Mouse (Mus musculus) cerebellum, adult 18-20 months (tissue): ENCODE data around the gene Cdk1.

Source experiments
- DNase-seq, 2 experiments: peaks; one replicate each; pipeline ENCODE4 v3.0.0; 2021

Gene Cdk1

DNA sequence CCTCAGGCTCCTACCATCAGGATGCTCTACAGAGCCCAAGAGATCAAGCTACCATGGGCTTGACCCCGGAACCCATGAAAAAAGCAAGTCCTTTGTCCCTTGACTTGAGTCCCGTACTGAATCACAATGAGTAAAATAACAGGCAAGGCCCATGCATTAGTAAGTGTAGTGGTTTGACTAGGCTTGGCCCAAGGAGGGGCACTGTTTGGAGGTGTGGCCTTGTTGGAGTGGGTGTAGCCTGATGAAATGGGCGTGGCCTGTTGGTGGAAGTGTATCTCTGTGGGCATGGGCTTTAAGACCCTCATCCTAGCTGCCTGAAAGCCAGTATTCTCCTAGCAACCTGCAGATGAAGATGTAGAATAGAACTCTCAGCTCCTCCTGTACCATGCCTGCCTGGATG is 47.9 kb downstream of the Cdk1 start:
- DNase-seq = no peak

DNA sequence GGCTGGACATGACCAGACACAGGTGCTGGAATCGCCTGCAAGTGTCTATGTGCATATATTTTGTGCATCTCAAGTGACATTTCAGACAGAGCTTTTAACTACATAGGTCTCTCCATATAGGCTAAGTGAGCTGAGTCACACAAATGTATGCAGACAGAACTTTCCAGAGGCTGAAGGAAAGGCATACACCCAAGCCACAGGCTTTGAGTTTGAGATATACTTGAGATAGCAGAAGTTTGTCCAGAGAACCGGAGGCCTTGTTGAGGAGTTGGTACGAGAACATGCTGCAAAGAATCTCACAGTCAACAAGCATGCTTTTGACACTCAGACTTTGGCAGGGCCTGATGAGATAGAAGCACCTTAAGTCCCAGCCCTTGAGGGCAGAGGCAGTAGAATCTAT is 50.1 kb downstream of the Cdk1 start:
- no peak for DNase-seq

DNA sequence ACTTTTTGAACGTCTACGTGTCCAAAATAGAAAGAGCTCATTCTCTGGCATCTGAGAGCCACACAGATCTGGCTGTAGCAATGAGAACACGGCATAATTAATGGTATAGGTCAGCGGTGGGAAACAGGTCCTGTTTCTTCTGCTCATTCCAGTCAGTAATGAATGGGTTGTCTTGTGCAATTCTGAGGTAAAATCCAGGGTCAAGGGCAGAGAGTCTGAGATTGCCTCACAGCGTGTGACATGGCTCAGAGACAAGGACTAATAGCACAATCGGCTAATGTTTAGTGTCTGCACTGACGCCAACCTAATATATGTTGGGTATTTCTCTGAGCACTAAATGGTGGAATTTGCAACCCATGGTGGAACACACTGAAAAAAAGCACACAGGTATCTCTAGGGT is 52.8 kb downstream of the Cdk1 start:
- no peak for DNase-seq

DNA sequence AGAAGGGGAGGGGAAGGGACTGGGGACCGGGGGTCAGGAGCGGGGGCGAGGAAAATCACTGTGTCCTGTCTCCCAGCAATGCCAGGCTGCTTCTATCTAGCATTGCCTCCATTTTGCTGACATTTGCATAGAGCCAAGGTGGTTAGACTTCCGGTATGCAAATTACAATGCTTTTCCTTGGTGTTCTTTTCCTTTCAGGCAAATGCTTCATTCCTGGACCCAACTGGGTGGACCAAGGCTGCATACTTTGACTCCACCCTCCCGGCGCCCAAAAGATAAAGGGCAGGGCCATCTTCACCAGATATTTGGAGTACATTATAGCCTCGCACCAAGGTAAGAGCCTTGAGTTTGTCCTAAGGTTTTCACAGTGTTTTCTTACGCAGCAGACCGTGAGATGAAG is 56.8 kb downstream of the Cdk1 start:
- DNase-seq = no peak

DNA sequence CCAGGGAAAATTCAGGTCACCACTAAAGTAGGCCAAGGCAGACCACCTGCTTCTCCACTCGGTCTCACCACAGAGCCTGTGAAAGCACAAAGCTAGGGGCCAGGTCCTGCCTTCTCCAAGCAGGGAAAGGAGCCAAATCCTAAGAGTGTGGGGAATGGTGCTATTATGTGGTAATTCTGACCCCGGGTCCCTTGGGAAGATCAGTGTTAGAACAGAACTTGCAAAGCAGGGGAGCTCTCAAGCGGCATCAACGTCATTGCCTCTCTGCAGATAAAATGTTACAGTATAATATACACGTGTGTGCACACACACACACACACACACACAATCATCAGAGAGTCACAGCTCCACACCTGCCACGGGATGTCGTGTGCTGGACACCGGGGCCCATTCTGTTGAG is 62.0 kb downstream of the Cdk1 start:
- no peak for DNase-seq

DNA sequence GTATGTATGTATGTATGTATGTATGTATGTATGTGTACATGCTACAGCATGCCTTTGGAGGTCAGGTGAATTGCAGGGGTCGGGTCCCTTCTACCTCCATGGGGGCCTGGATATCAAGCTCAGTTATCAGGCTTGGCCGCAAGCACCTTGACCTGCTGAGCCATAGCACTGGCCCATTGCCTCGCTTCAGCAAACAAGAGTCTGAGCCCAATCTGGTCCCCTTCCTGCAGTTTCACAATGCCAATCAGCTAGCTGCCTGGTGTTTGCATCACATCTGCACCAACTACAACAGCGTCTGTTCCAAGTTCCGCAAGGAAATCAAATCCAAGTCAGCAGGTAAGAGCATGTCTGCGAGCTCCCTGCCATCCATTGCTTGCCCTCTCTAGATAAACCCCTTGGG is 64.0 kb downstream of the Cdk1 start:
- DNase-seq = no peak

DNA sequence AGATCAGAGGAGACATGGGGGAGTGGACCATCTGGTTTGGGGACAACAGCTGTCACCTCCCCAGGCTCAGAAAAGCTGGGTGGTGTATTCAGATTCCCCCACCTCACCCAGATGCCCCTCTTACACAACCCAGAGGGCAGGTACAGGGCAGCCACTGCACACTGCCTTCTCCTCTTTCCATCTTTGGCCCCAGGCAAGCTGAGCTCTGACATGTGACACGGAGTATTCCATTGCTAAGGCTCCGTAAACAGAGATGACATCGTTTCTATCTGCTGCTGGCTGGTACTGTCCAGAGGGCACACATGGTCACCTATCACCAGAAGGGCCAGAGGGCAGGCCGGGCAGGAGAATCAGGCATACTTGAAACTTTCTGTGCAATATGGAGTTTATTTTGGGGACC is 64.7 kb downstream of the Cdk1 start:
- DNase-seq = no peak

DNA sequence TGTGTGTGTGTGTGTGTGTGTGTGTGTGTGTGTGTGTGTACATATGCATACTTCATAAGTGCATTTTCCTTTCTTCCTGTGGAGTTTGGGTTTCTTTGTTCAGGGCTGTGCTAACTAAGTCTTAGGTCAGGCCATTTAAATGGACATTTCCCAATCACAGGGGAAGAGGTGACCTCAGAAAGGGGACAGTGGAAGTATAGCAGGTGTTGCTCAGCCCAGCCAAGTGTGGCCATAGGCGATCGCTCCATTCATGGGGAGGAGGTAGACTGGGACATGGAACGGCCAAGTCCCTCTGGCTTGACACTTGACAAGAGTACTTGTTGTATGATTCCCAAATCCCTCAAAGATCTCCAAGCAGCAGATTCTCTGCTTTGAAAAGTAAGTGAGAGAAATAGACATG is 65.8 kb downstream of the Cdk1 start:
- no peak for DNase-seq
